Mouse (Mus musculus) forebrain, embryonic 16.5 days (tissue): ENCODE results near the gene 5830473C10Rik. TPM values are rescaled to one million over a fixed set of nuclear protein-coding genes. Genes with fewer than 3 reads are reported as not detected.
"Not testable (repeated sequence)": the region's sequence is repeated elsewhere in the genome, so short reads cannot be mapped to it uniquely, and the experiment has no call there.

Experiments used
- ATAC-seq: fragments of 200-750 bp; cut with Nextera tagmentation; 2 replicates; pipeline ENCODE4 v1.8.0; 2017; ENCODE audit warnings: mild to moderate bottlenecking, moderate library complexity
- H3K27ac ChIP-seq: fragments of 300-500 bp; sonication (generic); 2 replicates; pipeline ENCODE4 v1.5.1; 2014; ENCODE audit warnings: low read length, control low read depth
- H3K27me3 ChIP-seq: fragments of 300-500 bp; sonication (generic); replicated peaks from 2 replicates; pipeline ENCODE4 v1.6.1; 2014; ENCODE audit warnings: low read length; ENCODE audit not compliant: control insufficient read depth, insufficient read depth
- H3K36me3 ChIP-seq: fragments of 300-500 bp; sonication (generic); 2 replicates; pipeline ENCODE4 v1.6.1; 2014; ENCODE audit not compliant: control insufficient read depth, insufficient read depth
- H3K4me1 ChIP-seq: fragments of 300-500 bp; sonication (generic); replicated peaks from 2 replicates; pipeline ENCODE4 v1.6.1; 2014; ENCODE audit warnings: low read length; ENCODE audit not compliant: control insufficient read depth, insufficient read depth
- H3K4me2 ChIP-seq: fragments of 300-500 bp; sonication (generic); 2 replicates; pipeline ENCODE4 v1.6.1; 2014; ENCODE audit warnings: mild to moderate bottlenecking, low read length, control low read depth
- H3K4me3 ChIP-seq: fragments of 300-500 bp; sonication (generic); replicated peaks from 2 replicates; pipeline ENCODE4 v1.5.1; 2014; ENCODE audit warnings: mild to moderate bottlenecking, low read length, control low read depth
- H3K9ac ChIP-seq: fragments of 300-500 bp; sonication (generic); replicated peaks from 2 replicates; pipeline ENCODE4 v1.6.1; 2014; ENCODE audit warnings: low read depth, low read length, control low read depth
- H3K9me3 ChIP-seq: fragments of 300-500 bp; sonication (generic); 2 replicates; pipeline ENCODE4 v1.6.1; 2016; ENCODE audit warnings: low read length; ENCODE audit not compliant: control insufficient read depth
- WGBS: fragments of 180-500 bp; shearing (Covaris S2); extraction: QIAGEN DNeasy Blood & Tissue Kit; methylation state at CpG from one replicate; pipeline ENCODE4 v1.1.7; 2014; 5-methylcytosine and 5-hydroxymethylcytosine counted together
- polyA plus RNA-seq: library from polyadenylated mRNA; unstranded; fragments of >200 nt; fragmentation: Nextera tagmentation; extraction: Ambion mirVana; gene quantifications from 2 replicates; pipeline ENCODE4 v1.2.1, GENCODE M21; 2015

The 5830473C10Rik gene
- polyA plus RNA-seq, 1 experiment from 2014 or later = not detected

- Histone ChIP-seq H3K4me3 (no peak overlapping the region), H3K27me3 (no peaks in the 10 kb centered on the region), H3K27ac (no peak overlapping the region), H3K9me3 (no peaks in the 10 kb centered on the region), H3K4me1 (no peaks in the 10 kb centered on the region), H3K36me3 (no peaks in the 10 kb centered on the region), H3K9ac (no peak overlapping the region), H3K4me2 (no peak overlapping the region)
- 86% methylated on average over 6 of the region's 6 CpGs for WGBS
- ATAC-seq = no peak
Observed at GRCm38 (mm10) chr5:90611996-90612611, 51.2 kb downstream of the 5830473C10Rik start.

- not testable (repeated sequence) for H3K9ac ChIP-seq, H3K4me3 ChIP-seq, H3K9me3 ChIP-seq, H3K27me3 ChIP-seq, ATAC-seq, H3K4me2 ChIP-seq, H3K4me1 ChIP-seq, H3K27ac ChIP-seq, H3K36me3 ChIP-seq
- WGBS = 67% methylated on average over 1 of the region's 1 CpGs
Observed at GRCm38 (mm10) chr5:90612751-90613150, 51.8 kb downstream of the 5830473C10Rik start.

- 88% methylated on average over 3 of the region's 3 CpGs for whole genome bisulfite sequencing
- Histone ChIP-seq H3K27ac (no peak overlapping the region), H3K4me2 (no peak overlapping the region), H3K4me1 (no peaks in the 10 kb centered on the region), H3K9ac (no peak overlapping the region), H3K27me3 (no peaks in the 10 kb centered on the region), H3K9me3 (no peaks in the 10 kb centered on the region), H3K36me3 (no peaks in the 10 kb centered on the region), H3K4me3 (no peak overlapping the region)
- no peak for ATAC-seq
Observed at GRCm38 (mm10) chr5:90617859-90618258, 57.0 kb downstream of the 5830473C10Rik start.

GRCm38 (mm10) chr5:90621316-90621715 is 60.4 kb downstream of the 5830473C10Rik start:
- no peak overlapping the region for H3K4me3 ChIP-seq
- no peaks in the 10 kb centered on the region for H3K27me3 ChIP-seq
- H3K9me3 ChIP-seq = no peaks in the 10 kb centered on the region
- no peak overlapping the region for H3K4me2 ChIP-seq
- no peaks in the 10 kb centered on the region for H3K4me1 ChIP-seq
- 85% methylated on average over 2 of the region's 2 CpGs for WGBS
- no peak for ATAC-seq
- no peaks in the 10 kb centered on the region for H3K36me3 ChIP-seq
- no peak overlapping the region for H3K9ac ChIP-seq
- no peak overlapping the region for H3K27ac ChIP-seq

- Histone ChIP-seq H3K36me3 (no peaks in the 10 kb centered on the region), H3K9me3 (no peaks in the 10 kb centered on the region), H3K4me3 (no peak overlapping the region), H3K9ac (no peak overlapping the region), H3K27ac (no peak overlapping the region), H3K4me2 (no peak overlapping the region), H3K27me3 (no peaks in the 10 kb centered on the region), H3K4me1 (no peaks in the 10 kb centered on the region)
- ATAC-seq = no peak
- 95% methylated on average over 6 of the region's 6 CpGs for WGBS
Observed at GRCm38 (mm10) chr5:90621726-90622125, 60.8 kb downstream of the 5830473C10Rik start.

GRCm38 (mm10) chr5:90623209-90623608 is 62.3 kb downstream of the 5830473C10Rik start:
- ATAC-seq = no peak
- no peak overlapping the region for H3K9ac ChIP-seq
- H3K27me3 ChIP-seq = no peaks in the 10 kb centered on the region
- no peak overlapping the region for H3K4me3 ChIP-seq
- no peak overlapping the region for H3K27ac ChIP-seq
- H3K4me1 ChIP-seq = peaks cover 3% of the 10 kb centered on the region; the same call in 1 of the 2 replicates
- no peak overlapping the region for H3K4me2 ChIP-seq
- WGBS = 82% methylated on average over 2 of the region's 2 CpGs
- no peaks in the 10 kb centered on the region for H3K9me3 ChIP-seq
- no peaks in the 10 kb centered on the region for H3K36me3 ChIP-seq

- H3K36me3 ChIP-seq = no peaks in the 10 kb centered on the region
- no peak for ATAC-seq
- no peak overlapping the region for H3K4me3 ChIP-seq
- H3K27me3 ChIP-seq = no peaks in the 10 kb centered on the region
- H3K27ac ChIP-seq = no peak overlapping the region
- H3K4me2 ChIP-seq = no peak overlapping the region
- no peak overlapping the region for H3K9ac ChIP-seq
- WGBS = 77% methylated on average over 18 of the region's 18 CpGs
- H3K9me3 ChIP-seq = no peaks in the 10 kb centered on the region
- peaks cover 4% of the 10 kb centered on the region; the same call in 1 of the 2 replicates for H3K4me1 ChIP-seq
Observed at GRCm38 (mm10) chr5:90624708-90625425, 64.0 kb downstream of the 5830473C10Rik start.

GRCm38 (mm10) chr5:90627423-90627822 is 66.5 kb downstream of the 5830473C10Rik start:
- H3K9me3 ChIP-seq = no peaks in the 10 kb centered on the region
- H3K4me2 ChIP-seq = no peak overlapping the region
- H3K27me3 ChIP-seq = no peaks in the 10 kb centered on the region
- no peak for ATAC-seq
- no peak overlapping the region for H3K27ac ChIP-seq
- H3K36me3 ChIP-seq = no peaks in the 10 kb centered on the region
- H3K9ac ChIP-seq = no peak overlapping the region
- peaks cover 4% of the 10 kb centered on the region; the same call in 1 of the 2 replicates for H3K4me1 ChIP-seq
- 92% methylated on average over 4 of the region's 4 CpGs for WGBS
- H3K4me3 ChIP-seq = no peak overlapping the region

- Histone ChIP-seq H3K4me3 (no peak overlapping the region), H3K9me3 (no peaks in the 10 kb centered on the region), H3K27me3 (no peaks in the 10 kb centered on the region), H3K4me1 (peaks cover 4% of the 10 kb centered on the region; the same call in 1 of the 2 replicates), H3K4me2 (no peak overlapping the region), H3K27ac (no peak overlapping the region), H3K9ac (no peak overlapping the region), H3K36me3 (no peaks in the 10 kb centered on the region)
- ATAC-seq = peak; percentile 60
- WGBS = 76% methylated on average over 3 of the region's 3 CpGs
Observed at GRCm38 (mm10) chr5:90628011-90628410, 67.1 kb downstream of the 5830473C10Rik start.
